Mouse (Mus musculus) T-helper 1 cell (primary cell): ENCODE results near the gene Themis3.
"Not testable (repeated sequence)": the region's sequence is repeated elsewhere in the genome, so short reads cannot be mapped to it uniquely, and the experiment has no call there.

Experiments
- in situ Hi-C: fragments of 300-600 bp; cut with MboI, MseI; formaldehyde crosslinking; loops from one replicate; pipeline ENCODE4 v1.15.1; 2025; ENCODE audit warnings: high pct_unique_total_duplicates

Themis3 gene

DNA sequence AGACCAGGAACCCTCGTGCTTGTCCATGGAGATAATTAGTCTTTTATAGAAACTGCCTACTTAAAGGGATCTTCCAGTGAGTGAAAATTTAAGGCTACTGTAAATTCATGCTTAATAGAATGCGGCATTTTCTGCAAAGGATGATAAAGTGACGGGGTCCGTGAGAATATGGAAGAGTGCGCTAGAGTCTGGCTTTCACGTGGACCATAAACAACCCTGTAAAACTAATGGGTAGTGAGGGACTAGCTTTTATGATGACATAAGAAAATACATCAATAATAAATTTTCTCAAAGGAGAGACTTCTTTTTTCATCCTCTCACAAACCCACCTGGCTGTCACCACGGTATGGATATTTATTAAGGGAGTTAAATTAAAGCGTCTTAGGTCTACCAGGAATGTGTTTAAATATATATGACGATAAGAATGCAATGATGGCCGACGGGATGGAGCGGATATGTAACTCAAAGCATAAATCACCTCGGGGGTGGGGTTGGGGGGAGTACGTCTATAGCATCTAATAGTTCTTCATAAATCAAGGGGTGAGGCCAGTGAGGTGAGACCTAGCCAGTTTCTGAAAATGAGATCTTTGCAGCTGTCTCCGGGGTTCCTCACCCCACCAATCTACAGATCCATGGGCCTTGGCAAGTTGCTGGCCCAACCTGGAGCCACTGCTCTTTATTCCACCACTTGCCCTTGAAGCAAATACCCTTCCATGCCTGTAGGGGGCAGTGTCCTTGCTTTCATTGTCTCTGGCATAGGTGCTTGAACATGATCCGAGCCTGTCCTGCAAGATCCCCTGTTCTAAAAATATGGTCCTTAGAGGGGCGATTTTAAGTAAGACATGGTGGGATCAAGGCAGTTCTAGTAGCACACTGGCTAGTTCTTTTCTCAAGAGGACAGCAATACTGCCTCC lies 35.8 kb downstream of the Themis3 start:
- in situ Hi-C loops = no loop called here

DNA sequence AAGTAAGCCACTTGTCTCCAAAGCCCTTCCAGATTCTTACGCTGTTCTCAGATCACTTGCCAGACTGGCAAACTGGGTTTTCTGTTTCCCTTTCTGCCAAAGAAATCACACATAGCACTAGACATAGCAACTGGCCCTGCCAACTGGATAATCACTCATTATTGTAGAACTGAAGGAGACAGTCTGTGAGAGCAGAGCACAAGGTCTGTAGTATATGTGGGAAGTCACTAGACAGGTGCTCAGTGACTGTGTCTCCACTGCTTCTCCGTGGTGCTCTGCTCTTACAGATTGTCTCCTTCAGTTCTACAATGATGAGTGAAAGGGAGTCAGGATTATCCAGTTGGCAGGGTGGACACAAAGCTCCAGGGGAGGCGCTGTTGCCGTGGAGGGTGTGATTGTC lies 41.7 kb downstream of the Themis3 start:
- in situ Hi-C loops = no loop called here

DNA sequence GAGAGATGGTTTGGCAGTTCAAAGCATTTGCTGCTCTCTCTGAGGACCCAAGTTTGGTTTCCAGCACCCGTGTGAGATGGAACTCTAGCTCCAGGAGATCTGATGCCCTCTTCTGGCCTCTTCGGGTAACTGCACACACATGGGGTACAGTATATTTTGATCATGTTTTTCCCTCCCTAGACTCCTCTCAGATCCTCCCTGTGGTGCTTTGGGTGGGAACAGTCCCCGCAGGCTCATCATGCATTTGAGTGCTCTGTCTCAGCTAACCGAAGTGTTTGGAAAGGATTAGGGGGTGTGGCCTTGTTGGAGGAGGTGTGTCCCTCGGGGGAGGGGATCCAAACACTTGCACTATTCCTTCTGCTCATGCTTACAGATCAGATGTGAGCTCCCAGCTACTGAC lies 43.9 kb downstream of the Themis3 start:
- in situ Hi-C loops = no loop called here

DNA sequence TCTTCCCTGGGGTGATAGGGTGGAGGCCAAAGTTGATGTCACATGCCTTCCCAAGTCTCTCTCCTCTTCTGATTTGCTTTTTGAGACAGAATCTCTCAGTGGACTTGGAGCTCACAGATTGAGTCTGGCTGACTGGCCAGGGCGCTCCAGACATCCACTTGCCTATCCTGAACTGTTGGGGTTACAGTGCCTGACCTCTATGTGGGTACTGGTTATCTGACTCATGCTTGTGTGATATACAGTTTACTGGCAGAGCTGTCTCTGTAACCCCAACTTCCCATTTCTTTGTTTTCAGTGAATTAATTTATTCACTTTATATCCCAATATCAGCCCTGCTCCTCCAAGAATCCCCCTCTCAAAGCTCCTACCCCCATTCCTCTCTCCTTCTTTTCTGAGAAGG lies 62.1 kb downstream of the Themis3 start:
- in situ Hi-C loops = no loop called here

DNA sequence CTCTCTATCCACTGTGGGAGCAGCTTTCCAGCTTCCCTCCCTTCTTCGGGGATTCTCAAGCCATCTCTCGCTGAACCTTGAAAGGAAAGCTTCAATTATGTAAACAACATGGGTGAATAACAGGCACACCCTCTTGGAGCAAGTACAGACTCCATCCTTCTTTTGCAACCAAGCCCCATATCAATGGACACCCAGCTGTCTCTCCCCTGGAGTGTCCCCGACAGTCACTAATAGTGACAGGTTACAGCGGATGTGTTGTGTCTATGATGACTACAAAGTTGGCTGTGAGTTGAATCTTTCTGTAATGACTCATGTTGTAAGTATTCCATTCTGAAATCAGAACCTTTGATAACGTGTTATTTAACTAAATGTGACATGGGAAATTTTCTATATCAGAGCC lies 71.0 kb downstream of the Themis3 start:
- in situ Hi-C loops = no loop called here

DNA sequence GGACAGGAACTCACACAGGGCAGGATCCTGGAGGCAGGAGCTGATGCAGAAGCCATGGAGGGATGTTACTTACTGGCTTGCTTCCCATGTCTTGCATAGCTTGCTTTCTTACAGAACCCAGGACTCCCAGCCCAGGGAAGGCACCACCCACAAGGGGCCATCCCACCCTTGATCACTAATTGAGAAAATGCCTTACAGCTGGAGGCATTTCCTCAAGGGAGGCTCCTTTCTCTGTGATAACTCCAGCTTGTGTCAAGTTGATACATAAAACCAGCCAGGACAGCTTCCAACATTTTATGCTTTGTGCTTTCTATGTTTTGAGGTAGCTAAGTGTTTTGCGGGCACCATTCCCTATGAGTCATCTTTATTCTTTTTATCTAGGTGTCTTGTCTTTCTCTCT lies 71.8 kb downstream of the Themis3 start:
- in situ Hi-C loops = not testable (repeated sequence)

DNA sequence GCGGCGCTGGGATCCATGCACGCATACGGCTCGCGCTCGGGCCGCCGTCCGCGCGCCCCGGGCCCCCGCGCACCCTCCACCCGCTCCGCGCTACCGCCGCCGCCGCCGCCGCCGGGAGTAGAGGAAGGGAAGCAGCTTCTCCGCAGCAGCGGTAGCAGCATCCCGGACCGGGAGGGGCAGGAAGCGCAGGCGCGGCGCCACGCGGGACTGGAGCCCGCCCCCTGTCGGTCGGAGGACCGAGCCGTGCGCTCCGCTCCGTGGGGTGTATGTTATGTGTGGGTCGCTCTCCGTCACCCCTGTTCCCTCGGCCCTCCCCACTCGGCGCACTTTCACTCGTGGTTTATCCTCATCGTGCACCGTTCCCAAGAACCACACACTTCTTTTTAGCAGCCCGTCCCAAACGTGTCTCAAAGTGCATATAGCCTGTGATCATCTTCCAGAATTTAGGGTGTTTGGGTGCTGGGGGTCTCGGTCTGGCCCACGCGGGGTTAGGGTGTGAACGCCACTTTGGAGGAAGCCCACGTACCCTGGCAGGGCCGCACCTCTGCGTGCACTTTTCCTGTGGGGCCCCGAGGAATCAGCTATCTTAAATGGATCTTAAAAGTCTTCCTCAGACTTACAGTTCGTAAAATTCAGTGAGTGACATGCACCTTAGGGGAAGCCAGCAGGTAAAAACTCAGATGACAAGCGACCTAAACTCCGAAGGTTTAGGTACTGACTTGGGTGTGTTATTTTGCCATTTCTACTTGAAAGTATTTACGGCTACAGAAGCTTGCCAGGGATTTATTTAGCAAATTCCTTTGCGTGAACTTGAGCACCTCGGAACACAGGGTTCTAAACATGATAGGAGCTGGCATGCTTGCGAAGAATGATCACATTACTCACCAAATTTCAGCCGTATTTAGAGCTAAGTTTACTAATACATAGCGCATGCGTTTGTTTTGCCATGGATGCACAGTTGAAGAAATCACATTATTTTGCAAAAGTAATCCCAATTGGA lies 74.6 kb downstream of the Themis3 start, which contains the start of gene Rab12:
Gene Rab12 (minus strand): TSS at position 176 of the 1,000 bp plus-strand sequence.
- in situ Hi-C loops = no loop called here

DNA sequence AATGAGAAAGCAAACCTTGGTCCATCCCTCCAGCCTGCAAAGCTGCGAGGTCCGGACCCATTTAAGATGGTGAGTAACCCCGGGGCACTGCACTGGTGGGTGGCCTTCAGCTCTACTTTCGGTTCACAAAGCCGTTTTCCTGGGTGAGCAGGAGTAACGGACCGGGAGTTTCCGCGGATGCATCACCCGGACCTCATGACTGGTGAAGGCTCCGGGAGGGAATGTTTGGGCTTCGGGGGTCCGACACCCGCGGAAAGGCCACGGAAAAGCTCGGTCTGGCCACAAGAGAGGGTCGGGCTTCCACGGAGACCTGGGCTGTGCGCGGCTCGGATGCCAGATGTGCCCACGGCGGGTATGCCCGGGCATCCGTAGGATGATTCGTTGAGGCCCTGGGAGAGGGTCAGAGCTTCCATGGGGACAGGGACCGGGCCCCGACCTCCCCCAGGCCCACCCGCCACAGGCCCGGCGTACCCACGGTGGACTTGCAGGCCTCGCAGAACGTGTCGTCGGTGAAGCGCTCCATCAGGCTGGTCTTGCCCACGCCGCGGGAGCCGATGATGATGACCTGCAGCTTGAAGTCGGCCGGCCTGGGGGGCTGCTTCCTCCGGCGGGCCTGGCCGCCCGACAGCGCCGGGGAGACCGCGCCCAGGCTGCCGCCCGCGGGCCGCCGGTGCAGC lies 75.4 kb downstream of the Themis3 start:
- in situ Hi-C loops = no loop called here

DNA sequence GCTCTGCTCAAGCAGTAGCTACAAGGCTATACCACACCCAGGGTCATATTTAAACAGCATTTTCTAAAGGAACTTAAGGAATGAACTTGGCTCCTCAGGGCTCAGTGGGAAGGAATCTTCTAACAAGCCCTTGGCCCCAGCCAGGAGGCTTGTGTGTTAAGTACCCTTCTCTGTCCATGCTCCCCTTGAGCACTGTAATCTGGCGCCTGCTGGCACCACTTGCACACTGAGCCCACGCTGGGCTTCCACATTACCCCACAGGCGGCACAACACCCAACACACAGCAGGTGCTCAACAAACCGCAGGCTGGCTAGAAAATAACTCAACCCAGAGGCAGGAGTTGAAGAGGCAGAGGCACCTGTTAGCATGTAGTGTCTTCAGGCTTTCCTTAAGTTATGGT lies 77.5 kb downstream of the Themis3 start:
- in situ Hi-C loops = no loop called here

DNA sequence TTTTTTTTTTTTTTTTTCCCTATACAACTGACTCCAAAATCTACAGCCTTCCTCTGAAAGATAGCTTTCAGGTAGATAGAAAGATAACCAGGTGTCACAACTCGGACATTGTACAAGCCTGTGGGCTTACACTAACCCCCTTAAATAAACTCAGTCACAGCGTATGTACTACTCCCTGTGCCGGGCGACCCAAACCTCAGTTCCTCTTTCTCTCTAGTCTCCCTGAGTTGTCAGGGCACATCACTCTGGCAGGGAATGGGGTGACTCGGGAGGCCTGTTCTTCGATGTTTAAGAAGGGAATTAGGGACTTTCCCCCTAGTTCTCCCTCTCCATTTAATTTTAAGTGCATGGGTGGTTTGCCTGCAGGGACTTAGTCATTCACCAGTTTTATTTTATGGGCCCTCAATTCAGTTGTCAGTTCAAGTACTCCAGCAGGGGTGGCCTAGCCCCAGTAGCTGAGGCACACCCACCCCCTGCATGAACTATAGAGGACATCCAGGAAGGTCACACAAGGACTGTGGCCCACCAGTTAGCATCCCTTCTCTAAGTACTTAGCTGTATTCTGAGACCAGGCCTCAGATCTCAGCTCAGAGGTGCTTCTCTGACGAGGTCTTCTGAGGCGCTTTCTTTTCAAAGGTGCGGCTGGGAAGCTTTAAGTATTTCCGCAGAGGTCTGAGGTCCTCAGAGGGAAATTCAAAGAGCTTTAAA lies 80.0 kb downstream of the Themis3 start:
- in situ Hi-C loops = no loop called here

DNA sequence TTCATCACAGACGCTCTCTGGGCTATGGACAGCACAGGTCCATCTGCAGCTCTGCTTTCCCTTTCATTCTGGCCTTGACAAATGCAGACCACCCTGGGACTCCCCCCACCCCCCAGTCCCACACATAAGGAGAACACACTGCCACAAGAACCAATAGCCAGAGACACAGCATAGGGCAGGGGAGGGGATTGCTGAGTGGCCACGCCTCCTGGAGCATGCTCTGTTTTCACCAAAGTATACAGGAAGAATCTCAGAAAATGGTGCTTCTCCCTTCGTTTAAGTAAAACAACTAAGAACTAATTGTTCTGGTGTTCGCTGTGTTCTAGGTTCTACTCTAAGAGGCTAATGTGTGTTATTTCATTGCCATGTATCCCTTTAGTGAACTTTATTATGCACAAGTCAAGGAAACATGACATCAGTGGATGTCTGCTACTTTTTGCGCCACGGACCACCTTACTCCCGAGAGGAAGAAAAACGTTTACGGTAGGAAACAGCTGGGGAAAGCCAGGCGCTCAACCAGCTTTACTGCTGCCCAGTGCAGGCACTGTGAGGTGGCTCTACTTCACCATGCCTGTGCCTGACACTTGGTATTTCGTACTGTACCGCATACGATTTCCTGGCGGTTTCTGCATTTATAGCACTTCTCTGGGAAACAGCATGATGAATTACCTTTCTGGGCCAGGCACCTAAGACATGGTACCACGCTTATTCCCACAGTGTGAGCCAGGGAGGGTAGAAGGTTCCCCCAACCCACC lies 82.0 kb downstream of the Themis3 start:
- in situ Hi-C loops = no loop called here

DNA sequence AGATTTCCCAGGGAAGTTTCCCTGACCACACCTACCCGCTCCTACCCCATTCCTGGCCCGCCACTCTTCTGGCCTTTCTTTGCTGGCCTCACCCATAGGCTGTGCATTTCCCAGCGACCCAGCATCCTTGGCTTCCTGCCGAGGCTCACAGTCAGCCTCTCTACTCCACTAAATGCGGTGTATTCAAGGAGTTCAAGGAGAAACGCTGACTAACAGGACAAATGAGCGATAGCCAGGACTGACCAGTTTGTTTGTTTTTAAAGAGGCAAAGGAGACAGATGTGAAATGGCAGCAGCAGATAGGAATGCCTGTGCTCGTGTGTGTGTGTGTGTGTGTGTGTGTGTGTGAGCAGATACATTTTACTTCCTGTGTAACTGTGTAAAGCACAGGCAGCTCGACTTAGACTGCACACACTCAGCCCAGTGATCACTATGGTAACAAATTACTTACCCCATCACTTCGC lies 84.2 kb downstream of the Themis3 start:
- in situ Hi-C loops = no loop called here

DNA sequence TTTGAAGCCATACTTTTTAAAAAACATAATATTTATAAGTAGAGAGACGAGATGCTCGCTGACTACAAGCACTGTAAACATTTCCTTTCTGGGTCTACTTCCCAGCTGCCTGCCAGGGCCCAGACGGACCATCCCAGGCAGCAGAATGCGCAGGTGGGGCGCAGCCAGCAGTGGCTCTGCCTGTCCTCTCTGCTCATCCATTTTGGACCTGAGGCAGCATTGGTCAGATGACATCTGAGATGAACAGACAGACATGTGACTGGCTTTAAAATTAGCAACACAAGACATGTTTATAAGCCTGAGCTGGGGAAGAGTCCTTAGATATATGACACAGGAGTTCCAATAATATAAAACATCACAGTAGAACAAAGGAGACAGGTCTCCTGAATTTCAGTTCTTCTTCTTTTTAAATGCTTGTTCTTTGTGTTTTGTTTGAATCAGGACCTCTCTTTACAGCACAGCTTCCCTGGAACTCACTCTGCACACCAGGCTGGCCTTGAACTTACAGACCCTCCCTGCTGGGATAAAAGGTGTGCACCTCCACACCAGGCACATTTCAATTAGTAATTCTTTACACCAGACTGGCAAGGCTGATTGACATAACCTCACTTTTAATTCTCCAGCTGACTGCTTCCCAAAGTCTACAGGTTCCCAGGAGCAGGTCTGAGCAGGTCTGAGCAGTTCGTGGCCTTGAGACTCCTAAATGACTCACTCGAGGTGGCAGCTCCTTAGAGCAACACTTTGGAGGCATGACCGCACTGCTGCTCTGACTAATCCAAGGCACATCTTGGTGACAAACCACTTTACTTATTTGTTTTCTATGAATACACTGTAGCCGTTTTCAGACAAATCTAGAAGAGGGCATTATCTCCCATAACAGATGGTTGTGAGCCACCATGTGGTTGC lies 87.1 kb downstream of the Themis3 start:
- in situ Hi-C loops = loop anchor here (10.0 kb wide), 1 partner anchor 363 kb away; no protein-coding TSS in a partner anchor

DNA sequence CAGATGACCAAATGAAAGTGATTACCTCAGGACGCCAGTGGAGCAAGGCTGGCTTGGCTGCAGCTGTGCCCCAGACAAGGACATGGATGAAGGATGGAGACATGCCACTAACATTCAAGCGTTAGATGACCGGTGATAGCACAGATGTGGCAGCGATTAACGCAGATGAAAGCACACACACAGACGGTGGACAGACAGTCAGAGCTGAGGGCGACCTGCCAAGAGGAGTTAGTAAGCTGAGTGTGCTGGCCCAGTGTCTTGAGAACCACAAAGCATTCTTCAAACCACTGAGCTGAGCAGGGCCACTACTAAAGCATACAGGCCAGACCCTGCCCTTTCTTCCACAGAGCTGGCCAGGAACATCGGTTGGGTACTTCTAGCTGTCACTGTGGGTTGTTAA lies 89.5 kb downstream of the Themis3 start:
- in situ Hi-C loops = loop anchor here (10.0 kb wide), 1 partner anchor 360 kb away; no protein-coding TSS in a partner anchor
